Mouse (Mus musculus): ENCODE data around the gene Musk. TPM values are rescaled to one million over a fixed set of nuclear protein-coding genes. Genes with fewer than 3 reads are reported as not detected.

Musk gene
- not detected for total RNA-seq (2023)

GRCm38 (mm10) chr4:58285687-58286086 is at the start of gene Musk:
Gene Musk (plus strand): TSS chr4:58285960.

Other genes starting within 250 kb of the Musk start
- gene Svep1, start 79.1 kb upstream of the Musk start, total RNA-seq (2023) = under 1 TPM in 1 of 2 experiments, not detected in 1; 0.15 TPM

Data from neutrophil, adult 83 days (primary cell).